Mouse (Mus musculus) cerebellum, postnatal 36 days (tissue): ENCODE measurements around the gene Map1s.

Experiments used
- DNase-seq, 2 experiments: peaks; one replicate each; pipeline ENCODE4 v3.0.0; 2021 to 2022; ENCODE audit warnings: mixed read lengths in 2 of 2

The Map1s gene

GRCm38 (mm10) chr8:70900872-70901387, 4.8 kb upstream of the Map1s start:
- no peak for DNase-seq

DNA sequence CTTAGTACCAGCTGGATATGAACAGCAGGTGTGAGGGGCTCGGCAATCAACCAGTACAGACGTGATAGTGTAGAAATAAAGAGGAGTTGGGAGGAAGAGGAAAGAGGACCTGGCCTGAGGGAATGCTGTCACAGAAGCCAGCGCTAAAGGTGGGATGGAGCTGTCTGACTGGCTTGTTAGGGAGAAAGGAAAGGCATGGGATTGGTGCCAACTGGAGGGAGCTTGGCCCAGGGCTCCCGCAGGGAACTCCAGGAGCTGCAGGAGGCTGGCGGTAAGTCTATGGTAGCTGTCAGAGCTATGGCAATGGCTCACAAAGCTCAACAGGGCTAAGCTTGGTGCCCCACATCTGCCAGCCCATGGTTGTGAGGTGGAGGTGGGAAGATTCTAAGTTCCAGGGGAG, 3.5 kb upstream of the Map1s start:
- DNase-seq = no peak

- no peak for DNase-seq
Measured at GRCm38 (mm10) chr8:70903112-70903511, 2.6 kb upstream of the Map1s start.

DNA sequence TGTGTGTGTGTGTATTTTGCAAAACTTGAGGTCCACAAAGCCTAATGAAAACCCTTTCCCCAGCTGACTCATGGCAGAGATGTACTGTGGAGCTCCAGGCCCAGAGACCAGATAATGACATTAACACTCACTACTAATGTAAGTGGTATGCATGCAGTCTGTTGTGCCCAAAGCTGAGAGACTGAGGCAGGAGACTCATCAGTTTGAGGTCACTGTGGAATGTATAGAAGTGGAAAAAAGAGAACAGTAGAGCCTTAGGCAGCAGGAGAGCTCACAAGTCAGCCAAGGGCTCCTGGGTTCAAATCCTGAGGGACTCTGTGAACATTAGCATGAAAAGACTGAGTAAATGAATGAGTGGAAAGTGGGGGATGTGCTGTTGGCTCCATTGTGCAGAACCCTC, 2.1 kb upstream of the Map1s start:
- DNase-seq = no peak

DNA sequence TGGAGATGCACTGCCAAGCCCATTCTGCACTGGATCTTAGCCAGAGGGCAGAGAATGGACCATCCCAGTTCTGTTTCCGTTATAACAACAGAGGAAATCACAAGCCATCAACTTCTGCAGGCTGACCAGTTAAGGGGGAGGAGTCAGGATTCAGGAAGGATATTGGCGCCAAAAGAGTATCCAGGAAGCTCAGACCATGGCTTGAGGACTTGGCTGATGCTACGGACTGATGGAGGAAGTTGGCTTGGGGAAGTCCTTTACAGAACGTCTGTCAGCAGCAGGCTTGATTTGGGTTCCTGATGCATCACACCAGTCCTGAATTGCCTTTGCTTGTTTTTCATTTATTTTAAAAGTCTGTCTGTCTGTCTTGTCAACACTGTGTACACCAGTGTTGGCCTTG, 1.2 kb upstream of the Map1s start:
- DNase-seq = no peak

DNA sequence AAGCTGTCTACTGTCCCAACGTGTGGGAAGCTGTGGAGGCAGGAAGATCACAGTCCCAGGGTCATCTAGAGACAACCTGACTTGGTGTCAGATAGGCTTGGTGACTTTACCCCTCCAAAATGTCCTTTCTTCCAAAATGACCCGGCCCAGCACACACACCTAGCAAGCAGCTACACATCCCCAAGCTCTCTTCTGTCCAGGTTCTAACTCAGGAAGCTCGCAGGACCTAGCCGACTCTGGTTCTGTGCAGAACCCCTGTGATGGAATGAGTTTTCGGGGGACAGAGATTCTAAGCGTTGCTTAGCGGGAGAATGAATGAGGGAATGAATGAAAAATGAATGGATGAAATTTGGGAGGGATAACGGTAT, 285 bp upstream of the Map1s start:
- DNase-seq = no peak

- DNase-seq = no peak
Measured at GRCm38 (mm10) chr8:70907518-70907917, 1.8 kb downstream of the Map1s start.

GRCm38 (mm10) chr8:70911596-70911995, 5.9 kb downstream of the Map1s start:
- DNase-seq = no peak

DNA sequence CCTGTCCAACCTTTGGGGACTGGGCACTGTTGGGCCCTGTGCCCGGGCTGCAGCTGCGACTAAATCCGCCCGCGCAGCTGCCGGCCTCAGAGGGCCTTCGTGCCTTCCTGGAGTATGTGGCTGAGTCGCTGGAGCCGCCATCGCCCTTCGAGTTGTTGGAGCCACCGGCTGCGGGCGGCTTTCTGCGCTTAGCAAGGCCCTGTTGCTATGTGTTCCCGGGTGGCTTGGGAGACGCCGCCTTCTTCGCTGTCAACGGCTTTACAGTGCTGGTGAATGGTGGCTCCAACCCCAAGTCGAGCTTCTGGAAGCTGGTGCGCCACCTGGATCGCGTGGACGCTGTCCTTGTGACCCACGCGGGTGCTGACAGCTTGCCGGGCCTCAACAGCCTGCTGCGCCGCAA, 7.2 kb downstream of the Map1s start:
- DNase-seq = no peak

DNA sequence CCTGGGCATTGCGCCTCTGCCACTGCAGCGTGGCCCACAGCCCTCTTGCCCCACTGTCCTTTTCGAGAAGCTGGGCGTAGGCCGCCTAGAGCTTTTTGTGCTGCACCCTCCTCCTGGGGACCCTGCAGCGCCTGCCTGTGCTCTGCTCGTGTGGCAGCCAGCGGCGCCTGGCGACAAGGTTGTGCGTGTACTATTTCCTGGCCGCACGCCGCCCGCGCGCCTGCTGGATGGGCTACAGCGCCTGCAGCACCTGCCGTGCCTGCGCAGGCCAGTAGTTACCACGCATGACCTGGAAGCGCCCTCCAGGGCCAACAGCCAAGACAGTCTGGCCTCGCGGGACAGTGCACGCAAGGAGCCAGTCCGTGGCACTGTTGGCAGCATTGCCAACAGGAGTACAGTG, 7.8 kb downstream of the Map1s start:
- no peak for DNase-seq

- no peak for DNase-seq
Measured at GRCm38 (mm10) chr8:70914704-70915103, 9.0 kb downstream of the Map1s start.

DNA sequence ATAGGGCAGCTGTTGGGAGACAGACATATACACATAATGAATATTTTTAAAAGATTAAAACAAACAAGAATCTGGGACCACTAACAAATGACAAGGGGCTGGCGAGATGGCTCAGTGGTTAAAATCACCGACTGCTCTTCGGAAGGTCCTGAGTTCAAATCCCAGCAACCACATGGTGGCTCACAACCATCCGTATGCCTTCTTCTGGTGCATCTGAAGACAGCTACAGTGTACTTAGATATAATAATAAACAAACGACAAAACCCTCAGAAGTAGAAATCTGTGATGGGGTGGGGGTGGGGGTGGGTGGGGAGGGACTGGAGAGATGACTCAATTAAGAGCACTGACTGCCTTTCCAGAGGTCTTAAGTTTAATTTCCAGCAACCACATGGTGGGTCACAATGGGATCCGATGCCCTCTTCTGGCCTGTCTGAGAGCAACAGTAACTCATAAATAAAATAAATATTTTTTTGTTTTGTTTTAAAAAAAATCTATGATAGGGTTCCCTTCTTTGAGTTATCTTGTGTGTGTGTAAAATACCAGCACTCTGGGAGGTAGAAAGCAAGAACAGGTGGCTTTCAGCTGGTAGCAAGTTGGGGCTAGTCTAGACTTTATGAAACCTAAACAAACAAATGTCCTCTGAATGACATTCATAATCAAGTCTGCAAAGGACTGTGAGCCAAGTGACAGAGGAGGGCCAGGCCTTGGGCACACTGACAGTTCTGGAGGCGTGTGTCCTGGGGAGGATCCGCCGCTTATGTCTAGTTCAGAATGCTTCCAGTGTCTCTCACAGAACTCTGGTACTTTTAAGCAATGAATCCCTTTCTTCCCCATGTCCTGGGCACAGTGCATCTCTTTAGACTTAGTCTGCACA, 14.6 kb downstream of the Map1s start:
- no peak for DNase-seq

DNA sequence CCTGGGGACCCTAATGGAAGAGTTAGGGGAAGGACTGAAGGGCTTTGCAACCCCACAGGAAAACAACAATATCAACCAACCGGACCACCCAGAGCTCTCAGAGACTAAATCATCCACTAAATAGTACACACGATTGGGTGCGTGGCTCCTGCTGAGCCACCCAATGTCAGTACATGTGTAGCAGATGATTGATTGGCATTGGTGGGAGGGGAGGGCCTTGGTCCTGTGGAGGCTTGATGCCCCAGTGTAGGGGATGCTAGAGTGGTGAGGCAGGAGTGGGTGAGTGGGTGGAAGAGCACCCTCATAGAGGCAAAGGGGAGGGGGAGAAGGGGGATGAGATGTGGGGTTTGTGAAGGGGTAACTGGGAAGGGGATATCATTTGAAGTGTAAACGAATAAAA, 18.4 kb downstream of the Map1s start:
- DNase-seq = no peak

- peak in 1 of 2 experiments; percentile 1 for DNase-seq
Measured at GRCm38 (mm10) chr8:70925754-70926153, 20.0 kb downstream of the Map1s start.

GRCm38 (mm10) chr8:70926396-70926795, 20.7 kb downstream of the Map1s start:
- DNase-seq = no peak

DNA sequence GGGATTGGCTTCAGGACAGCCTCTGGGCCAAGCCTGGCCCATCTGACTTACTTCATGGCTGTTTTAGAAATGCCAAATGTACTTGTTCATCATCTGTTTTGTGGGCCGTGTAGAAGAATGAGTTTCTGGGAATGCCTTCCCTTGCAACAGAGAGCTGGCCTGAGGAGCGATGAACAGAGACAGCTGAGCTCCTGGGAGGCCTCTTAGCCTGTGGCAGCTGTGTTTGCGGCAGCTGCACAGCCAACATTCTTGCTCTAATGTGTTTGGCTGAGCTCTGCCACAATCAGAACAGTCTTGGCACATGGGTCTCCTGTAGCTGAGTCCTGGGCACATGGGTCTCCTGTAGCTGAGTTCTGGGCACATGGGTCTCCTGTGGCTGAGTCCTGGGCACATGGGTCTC, 22.4 kb downstream of the Map1s start:
- DNase-seq = no peak

GRCm38 (mm10) chr8:70928778-70929322, 23.1 kb downstream of the Map1s start:
- DNase-seq = no peak

DNA sequence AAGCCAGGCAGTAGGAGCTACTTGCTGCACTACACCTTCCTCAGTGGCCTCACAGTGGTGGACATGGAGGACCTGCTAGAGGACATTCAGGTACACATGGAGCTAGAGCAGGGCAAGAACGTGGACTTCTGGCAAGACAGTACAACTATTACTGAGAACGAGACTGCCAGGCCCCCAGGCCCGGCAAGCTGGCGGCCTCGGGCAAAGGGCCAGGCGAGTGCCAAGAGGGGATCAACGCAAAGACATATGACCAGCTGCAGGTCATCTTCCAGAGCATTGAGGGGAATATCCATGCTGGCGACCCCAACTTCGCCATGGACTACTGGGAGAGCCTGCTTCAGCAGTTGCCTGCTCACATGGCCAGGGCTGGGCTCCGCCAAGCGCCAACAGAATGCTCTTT, 26.0 kb downstream of the Map1s start:
- no peak for DNase-seq

DNA sequence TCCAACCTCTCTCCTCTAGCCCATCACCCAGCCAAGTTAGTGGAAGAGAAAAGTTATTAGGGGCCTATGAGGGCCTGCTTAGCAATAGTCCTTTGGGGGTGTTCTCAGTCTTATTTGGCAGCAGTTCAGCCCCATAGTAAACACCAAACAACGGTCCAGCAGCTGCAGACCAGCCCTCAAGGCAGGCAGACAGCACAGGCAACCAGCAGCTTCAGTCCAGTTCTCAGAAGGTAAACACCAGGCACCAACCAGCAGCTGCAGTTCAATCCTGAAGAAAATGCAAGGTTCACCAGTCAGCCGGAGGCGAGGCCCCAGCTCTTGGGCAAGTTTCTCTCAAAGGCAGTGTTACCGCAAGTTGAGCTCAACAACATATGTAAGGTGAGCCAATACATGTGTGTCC, 27.3 kb downstream of the Map1s start:
- no peak for DNase-seq

DNA sequence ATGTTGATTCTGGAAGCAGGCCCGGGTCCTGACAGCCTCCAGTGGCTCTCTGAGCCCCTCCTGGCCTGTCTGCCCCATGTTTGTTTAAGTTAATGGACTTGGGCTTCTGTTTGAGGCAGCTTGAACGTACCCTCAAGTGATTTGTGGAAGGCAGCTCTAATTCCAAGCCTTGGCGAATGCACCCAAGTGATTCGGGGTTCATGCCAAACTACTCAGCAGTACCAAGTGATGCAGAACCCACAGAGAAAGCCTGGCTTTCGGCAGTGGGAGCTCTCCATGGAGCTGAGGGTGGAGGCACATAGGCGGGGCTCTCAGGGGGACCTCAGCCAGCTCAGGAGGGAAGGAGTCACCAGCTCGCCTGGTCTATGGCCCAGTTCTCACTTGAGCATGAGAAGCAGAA, 29.1 kb downstream of the Map1s start:
- DNase-seq = no peak

DNA sequence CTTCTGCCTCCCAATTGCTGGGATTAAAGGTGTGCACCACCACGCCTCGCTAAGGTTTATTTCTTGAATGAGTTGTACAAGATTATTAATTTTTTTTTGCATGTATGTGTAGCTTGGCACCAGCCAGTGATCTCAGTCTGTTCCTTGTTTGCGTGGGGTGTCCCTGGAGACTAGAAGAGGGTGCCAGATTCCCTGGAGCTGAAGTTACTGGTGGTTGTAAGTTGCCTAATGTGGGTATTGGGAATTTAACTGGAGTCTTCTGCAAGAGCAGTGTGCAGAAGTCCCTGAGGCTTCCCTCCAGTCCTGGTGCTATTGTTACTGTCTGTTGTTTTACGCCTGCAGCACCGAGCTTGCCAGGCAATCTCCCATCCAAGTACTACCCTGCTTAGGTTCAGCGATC, 31.5 kb downstream of the Map1s start:
- DNase-seq = no peak

DNA sequence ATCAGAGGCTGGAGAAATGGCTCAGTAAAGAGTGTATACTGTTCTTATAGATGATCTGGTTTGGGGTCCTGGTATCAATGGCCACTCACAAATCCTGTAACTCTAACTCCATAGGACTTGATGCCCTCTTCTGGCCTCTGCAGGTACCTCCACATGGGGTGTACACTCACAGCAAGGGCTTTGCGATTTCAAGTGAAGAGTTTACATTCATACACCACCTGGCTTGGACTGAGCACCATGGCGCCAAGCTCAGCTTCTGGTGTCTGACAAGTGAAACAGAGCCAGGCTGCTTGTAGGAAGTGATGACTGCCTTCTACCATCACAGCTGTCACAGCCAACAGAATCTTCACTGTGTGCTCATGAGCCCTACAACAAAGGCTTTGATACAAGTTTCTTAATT, 35.7 kb downstream of the Map1s start:
- no peak for DNase-seq

GRCm38 (mm10) chr8:70943187-70943586, 37.5 kb downstream of the Map1s start:
- DNase-seq = no peak

- DNase-seq = no peak
Measured at GRCm38 (mm10) chr8:70949847-70950246, 44.1 kb downstream of the Map1s start.
